Mouse (Mus musculus) embryonic fibroblast, embryonic 13.5 days (primary cell): ENCODE results near the gene Theg.

Experiments
- CTCF ChIP-seq: IDR thresholded peaks from 2 replicates; pipeline ENCODE4 v1.5.1; 2011; ENCODE audit warnings: mild to moderate bottlenecking, control low read depth, low read length, moderate library complexity, borderline replicate concordance; ENCODE audit not compliant: insufficient read depth
- POLR2A ChIP-seq: IDR thresholded peaks from 2 replicates; pipeline ENCODE4 v1.6.1; 2011; ENCODE audit warnings: low read depth, mild to moderate bottlenecking, control low read depth, low read length, moderate library complexity

- TF ChIP-seq POLR2A = no peak
- TF ChIP-seq CTCF = no peak
These were observed 12.8 kb downstream of the Theg start for GRCm38 (mm10) chr10:79574350-79574749.
